Mouse (Mus musculus) neural tube, embryonic 15.5 days (tissue): ENCODE measurements around the gene Gde1. TPM values are rescaled to one million over a fixed set of nuclear protein-coding genes. Genes with fewer than 3 reads are reported as not detected.

Source experiments
- ATAC-seq: fragments of 200-750 bp; cut with Nextera tagmentation; 2 replicates; pipeline ENCODE4 v1.8.0; 2017; ENCODE audit warnings: mild to moderate bottlenecking, moderate TSS enrichment, moderate library complexity; ENCODE audit not compliant: low FRiP score
- H3K27ac ChIP-seq: fragments of 300-500 bp; sonication (generic); replicated peaks from 2 replicates; pipeline ENCODE4 v1.5.1; 2015; ENCODE audit warnings: mild to moderate bottlenecking, inconsistent platforms
- H3K27me3 ChIP-seq: fragments of 300-500 bp; sonication (generic); replicated peaks from 2 replicates; pipeline ENCODE4 v1.6.1; 2015; ENCODE audit warnings: inconsistent platforms
- H3K36me3 ChIP-seq: fragments of 300-500 bp; sonication (generic); 2 replicates; pipeline ENCODE4 v1.6.1; 2015; ENCODE audit warnings: inconsistent platforms
- H3K4me1 ChIP-seq: fragments of 300-500 bp; sonication (generic); 2 replicates; pipeline ENCODE4 v1.6.1; 2015; ENCODE audit warnings: inconsistent platforms
- H3K4me2 ChIP-seq: fragments of 300-500 bp; sonication (generic); 2 replicates; pipeline ENCODE4 v1.6.1; 2015; ENCODE audit warnings: inconsistent platforms, mild to moderate bottlenecking, moderate library complexity
- H3K4me3 ChIP-seq: fragments of 300-500 bp; sonication (generic); replicated peaks from 2 replicates; pipeline ENCODE4 v1.5.1; 2015; ENCODE audit warnings: mild to moderate bottlenecking, inconsistent platforms
- H3K9ac ChIP-seq: fragments of 300-500 bp; sonication (generic); replicated peaks from 2 replicates; pipeline ENCODE4 v1.6.1; 2015; ENCODE audit warnings: mild to moderate bottlenecking, inconsistent platforms
- H3K9me3 ChIP-seq: fragments of 300-500 bp; sonication (generic); replicated peaks from 2 replicates; pipeline ENCODE4 v1.6.1; 2016; ENCODE audit warnings: inconsistent platforms
- WGBS: fragments of 180-500 bp; shearing (Covaris S2); methylation state at CpG from one replicate; pipeline ENCODE4 v1.1.7; 2015; ENCODE audit warnings: mixed read lengths; 5-methylcytosine and 5-hydroxymethylcytosine counted together
- polyA plus RNA-seq: library from polyadenylated mRNA; unstranded; fragments of >200 nt; fragmentation: Nextera tagmentation; extraction: Ambion mirVana; gene quantifications from 2 replicates; pipeline ENCODE4 v1.2.1, GENCODE M21; 2015

The Gde1 gene
- polyA plus RNA-seq, 1 experiment from 2014 or later = 240 TPM

GRCm38 (mm10) chr7:118652572-118653295, 52.8 kb downstream of the Gde1 start:
- Histone ChIP-seq H3K4me1 (no peaks in the 10 kb centered on the region), H3K27me3 (no peaks in the 10 kb centered on the region), H3K9ac (no peak overlapping the region), H3K27ac (no peak overlapping the region), H3K36me3 (no peaks in the 10 kb centered on the region), H3K4me3 (no peak overlapping the region), H3K9me3 (no peaks in the 10 kb centered on the region), H3K4me2 (no peak overlapping the region)
- ATAC-seq = no peak
- WGBS = 71% methylated on average over 6 of the region's 6 CpGs

DNA sequence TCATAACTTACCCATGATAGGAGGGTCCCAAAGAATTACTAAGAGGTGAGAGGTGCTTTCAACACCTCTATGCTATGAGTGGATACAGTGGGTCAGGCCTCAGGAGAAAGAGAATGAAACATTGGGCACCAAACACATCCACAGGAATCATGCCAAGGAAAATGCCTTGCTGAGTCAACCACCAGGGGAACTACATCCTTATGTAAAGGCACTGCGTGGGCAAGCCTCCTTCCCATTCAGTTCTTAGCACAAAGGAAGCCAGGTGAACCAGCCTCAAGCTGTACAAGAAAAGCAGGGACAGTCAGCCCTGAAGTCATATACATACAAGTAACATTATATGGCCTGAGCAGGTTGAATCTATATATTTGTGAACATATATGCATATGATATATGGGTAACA, 54.7 kb downstream of the Gde1 start:
- Histone ChIP-seq H3K36me3 (no peaks in the 10 kb centered on the region), H3K27ac (no peak overlapping the region), H3K27me3 (no peaks in the 10 kb centered on the region), H3K4me3 (no peak overlapping the region), H3K4me1 (no peaks in the 10 kb centered on the region), H3K4me2 (no peak overlapping the region), H3K9me3 (no peaks in the 10 kb centered on the region), H3K9ac (no peak overlapping the region)
- WGBS = 80% methylated on average over 1 of the region's 1 CpGs
- ATAC-seq = no peak

DNA sequence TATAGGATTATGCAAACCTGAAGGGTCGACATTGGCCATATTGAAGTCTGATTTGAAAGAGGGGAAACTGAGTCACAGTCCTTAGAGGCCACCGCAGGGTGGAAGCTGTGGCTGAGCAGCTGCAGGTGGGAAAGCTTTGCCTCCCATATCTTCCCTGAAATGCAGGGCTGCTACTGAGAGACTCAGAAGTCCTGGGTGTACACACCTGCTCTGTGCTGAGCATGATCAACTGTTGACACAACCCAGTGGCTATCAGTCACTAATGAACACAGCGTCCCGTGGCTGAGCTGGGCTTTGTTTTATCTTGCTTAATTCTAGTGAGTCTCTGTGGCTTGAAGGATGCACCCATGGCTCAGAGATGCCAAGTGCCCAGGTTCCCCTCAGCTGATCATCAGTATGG, 55.5 kb downstream of the Gde1 start:
- Histone ChIP-seq H3K4me2 (no peak overlapping the region), H3K9me3 (no peaks in the 10 kb centered on the region), H3K9ac (no peak overlapping the region), H3K4me3 (no peak overlapping the region), H3K4me1 (no peaks in the 10 kb centered on the region), H3K27me3 (no peaks in the 10 kb centered on the region), H3K36me3 (no peaks in the 10 kb centered on the region), H3K27ac (no peak overlapping the region)
- 92% methylated on average over 4 of the region's 4 CpGs for WGBS
- no peak for ATAC-seq

GRCm38 (mm10) chr7:118649328-118649727, 56.2 kb downstream of the Gde1 start:
- Histone ChIP-seq H3K4me3 (no peak overlapping the region), H3K4me1 (no peaks in the 10 kb centered on the region), H3K27me3 (no peaks in the 10 kb centered on the region), H3K27ac (no peak overlapping the region), H3K9ac (no peak overlapping the region), H3K4me2 (no peak overlapping the region), H3K9me3 (no peaks in the 10 kb centered on the region), H3K36me3 (no peaks in the 10 kb centered on the region)
- no peak for ATAC-seq
- WGBS = 79% methylated on average over 7 of the region's 7 CpGs

DNA sequence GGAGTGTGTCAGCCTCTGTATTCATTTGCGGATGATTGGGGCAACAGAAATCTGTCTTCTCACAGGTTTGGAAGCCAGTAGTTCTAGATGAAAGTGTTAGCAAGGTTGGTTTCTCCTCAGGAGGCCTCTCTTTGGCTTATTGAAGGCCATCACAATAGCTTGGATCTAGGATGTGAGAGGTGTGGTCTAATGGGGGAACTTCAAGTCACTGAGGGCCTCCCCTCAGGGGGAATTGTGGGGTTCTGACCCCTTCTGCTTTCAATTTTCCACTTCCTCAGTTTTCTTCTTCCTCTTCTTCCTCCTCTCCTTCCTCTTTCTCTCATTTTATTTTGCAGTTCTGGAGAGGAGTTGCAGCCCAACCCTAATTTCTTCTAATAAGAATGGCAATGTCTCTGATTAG, 59.3 kb downstream of the Gde1 start:
- Histone ChIP-seq H3K4me3 (no peak overlapping the region), H3K9ac (no peak overlapping the region), H3K36me3 (no peaks in the 10 kb centered on the region), H3K4me2 (no peak overlapping the region), H3K27me3 (no peaks in the 10 kb centered on the region), H3K27ac (no peak overlapping the region), H3K4me1 (no peaks in the 10 kb centered on the region), H3K9me3 (no peaks in the 10 kb centered on the region)
- 97% methylated on average over 1 of the region's 1 CpGs for WGBS
- ATAC-seq = no peak

Other genes starting within 250 kb of the Gde1 start
- gene Itpripl2, start 213.8 kb downstream of the Gde1 start, polyA plus RNA-seq = 1.2 and 1.5 TPM in 2 replicates
- 107 and 113 TPM in 2 replicates for gene Coq7, start 172.4 kb downstream of the Gde1 start, polyA plus RNA-seq
- gene Tmc7, start 121.0 kb downstream of the Gde1 start, polyA plus RNA-seq = 5.5 and 6.2 TPM in 2 replicates
- gene Tmc5, start 108.5 kb downstream of the Gde1 start, polyA plus RNA-seq = 0.33 and 1.8 TPM in 2 replicates
- gene Ccp110, start 6.8 kb upstream of the Gde1 start, polyA plus RNA-seq = 24.4 and 29.3 TPM in 2 replicates
- 83.2 and 91.9 TPM in 2 replicates for gene Vps35l, start 34.4 kb upstream of the Gde1 start, polyA plus RNA-seq
- gene Iqck, start 150.0 kb upstream of the Gde1 start, polyA plus RNA-seq = 3.5 and 4.4 TPM in 2 replicates
- 65.8 and 71.6 TPM in 2 replicates for gene Knop1, start 150.5 kb upstream of the Gde1 start, polyA plus RNA-seq